Comparison of ENCODE assay signal across 21 mouse cellular contexts in the genomic region with DNA sequence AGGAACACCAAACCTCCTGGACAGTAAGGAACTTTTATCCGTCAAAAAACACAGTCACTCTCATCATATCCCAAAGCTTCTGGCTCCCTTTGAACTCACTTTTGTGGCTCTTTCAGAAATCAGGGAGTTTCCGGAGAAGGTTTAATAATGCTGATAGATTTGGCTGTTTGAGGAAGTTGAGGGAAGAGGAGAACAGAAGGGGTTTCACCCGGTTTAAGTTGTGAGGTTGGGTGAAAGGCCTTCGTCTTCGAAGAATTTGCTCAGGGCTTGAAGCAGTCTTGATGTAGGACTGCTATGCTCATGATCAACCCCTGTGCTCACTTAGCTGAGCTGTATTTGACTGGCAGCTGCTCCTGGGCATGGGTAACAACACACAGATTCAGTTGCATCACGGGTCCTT.
"Had no signal": no experiment of that assay in that cellular context is flagged by ENCODE, and none has a peak within 500 bp of the region (broad histone marks: within the 10 kb centered on the region; RNA-seq: fewer than 3 reads in every experiment).

No protein-coding gene starts in this region.

- H3K9me3 ChIP-seq: midbrain, embryonic 10.5 days; midbrain, embryonic 13.5 days; midbrain, embryonic 15.5 days; neural tube, embryonic 13.5 days; neural tube, embryonic 15.5 days; stomach, embryonic 15.5 days had no signal

- H3K27ac ChIP-seq: liver, embryonic 14.5 days; midbrain, embryonic 10.5 days; midbrain, embryonic 13.5 days; midbrain, embryonic 15.5 days; neural tube, embryonic 13.5 days; neural tube, embryonic 15.5 days; stomach, embryonic 15.5 days; stomach, postnatal 0 days had no signal

- H3K36me3 ChIP-seq: midbrain, embryonic 10.5 days; midbrain, embryonic 13.5 days; midbrain, embryonic 15.5 days; neural tube, embryonic 13.5 days; neural tube, embryonic 15.5 days; stomach, embryonic 15.5 days had no signal

- DNase-seq: lung, adult 18-20 months; lung, embryonic 14.5 days; lung, postnatal 10 days; lung, postnatal 4 days; retina, postnatal 1 day; right cerebral cortex, adult 18-20 months; right cerebral cortex, postnatal 25 days; right cerebral cortex, postnatal 4 days; spleen, adult 18-20 months; thymus, adult 18-20 months; thymus, postnatal 14 days; thymus, postnatal 36 days had no signal

- ATAC-seq: midbrain, embryonic 13.5 days; midbrain, embryonic 15.5 days had no signal

- H3K4me3 ChIP-seq: midbrain, embryonic 10.5 days; midbrain, embryonic 13.5 days; midbrain, embryonic 15.5 days; myocyte; neural tube, embryonic 13.5 days; neural tube, embryonic 15.5 days; stomach, embryonic 15.5 days had no signal

- H3K4me2 ChIP-seq: lung, embryonic 14.5 days; midbrain, embryonic 13.5 days; midbrain, embryonic 15.5 days; neural tube, embryonic 13.5 days; neural tube, embryonic 15.5 days; stomach, embryonic 15.5 days had no signal

- H3K9ac ChIP-seq: liver, embryonic 14.5 days; lung, embryonic 14.5 days; midbrain, embryonic 13.5 days; midbrain, embryonic 15.5 days; neural tube, embryonic 13.5 days; neural tube, embryonic 15.5 days; stomach, embryonic 15.5 days had no signal

- H3K27me3 ChIP-seq: midbrain, embryonic 13.5 days; midbrain, embryonic 15.5 days; neural tube, embryonic 13.5 days; neural tube, embryonic 15.5 days; stomach, embryonic 15.5 days had no signal
